Mouse (Mus musculus): ENCODE results near the gene Bcl2l15. TPM values are rescaled to one million over a fixed set of nuclear protein-coding genes. Genes with fewer than 3 reads are reported as not detected.

Bcl2l15 gene
- polyA plus RNA-seq (2012; rRNA removed): 0.68 and 3.2 TPM in 2 replicates

DNA sequence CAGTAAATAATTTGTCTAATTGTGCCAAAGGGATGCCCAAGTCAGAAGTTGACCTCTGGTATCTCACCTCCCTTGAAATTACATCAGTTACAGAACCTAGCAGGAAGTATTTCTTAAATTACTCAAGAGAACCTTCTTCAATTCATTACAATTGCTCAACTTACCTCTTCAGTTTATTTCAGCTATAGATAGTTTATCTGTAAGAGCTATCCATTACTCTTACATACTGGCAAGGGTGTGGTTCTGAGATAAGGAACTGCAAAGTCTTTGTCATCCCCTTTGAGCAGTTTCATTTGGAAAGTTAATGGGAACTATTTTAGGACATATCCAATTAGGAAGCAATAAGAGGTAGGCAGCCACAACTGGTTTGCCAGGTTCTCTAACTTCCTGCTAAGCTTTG is at the start of gene Bcl2l15:
Bcl2l15 (plus strand) TSS at position 176 of the 400 bp plus-strand sequence.
- no peak within 1 kb of the TSS for H3K27ac ChIP-seq (ENCODE audit: control insufficient read depth, insufficient read depth, low read depth, low read length)
- H3K27me3 ChIP-seq (ENCODE audit: control insufficient read depth, insufficient read depth, low read length): no peaks in the 10 kb centered on the region
- TF ChIP-seq POLR2A (IDR thresholded peaks at IDR 0.05; ENCODE audit: control insufficient read depth, low read depth, low read length): no peak
- no peak for TF ChIP-seq CTCF (IDR thresholded peaks at IDR 0.05; ENCODE audit: control insufficient read depth, insufficient read depth, insufficient replicate concordance, low read depth, low read length)
- H3K36me3 ChIP-seq (ENCODE audit: control insufficient read depth, insufficient read depth, low read length): no peaks in the 10 kb centered on the region
- no peak within 1 kb of the TSS for H3K4me3 ChIP-seq (ENCODE audit: control insufficient read depth, low read depth, low read length)
- no peaks in the 10 kb centered on the region for H3K4me1 ChIP-seq (ENCODE audit: control insufficient read depth, insufficient read depth, low read length)

DNA sequence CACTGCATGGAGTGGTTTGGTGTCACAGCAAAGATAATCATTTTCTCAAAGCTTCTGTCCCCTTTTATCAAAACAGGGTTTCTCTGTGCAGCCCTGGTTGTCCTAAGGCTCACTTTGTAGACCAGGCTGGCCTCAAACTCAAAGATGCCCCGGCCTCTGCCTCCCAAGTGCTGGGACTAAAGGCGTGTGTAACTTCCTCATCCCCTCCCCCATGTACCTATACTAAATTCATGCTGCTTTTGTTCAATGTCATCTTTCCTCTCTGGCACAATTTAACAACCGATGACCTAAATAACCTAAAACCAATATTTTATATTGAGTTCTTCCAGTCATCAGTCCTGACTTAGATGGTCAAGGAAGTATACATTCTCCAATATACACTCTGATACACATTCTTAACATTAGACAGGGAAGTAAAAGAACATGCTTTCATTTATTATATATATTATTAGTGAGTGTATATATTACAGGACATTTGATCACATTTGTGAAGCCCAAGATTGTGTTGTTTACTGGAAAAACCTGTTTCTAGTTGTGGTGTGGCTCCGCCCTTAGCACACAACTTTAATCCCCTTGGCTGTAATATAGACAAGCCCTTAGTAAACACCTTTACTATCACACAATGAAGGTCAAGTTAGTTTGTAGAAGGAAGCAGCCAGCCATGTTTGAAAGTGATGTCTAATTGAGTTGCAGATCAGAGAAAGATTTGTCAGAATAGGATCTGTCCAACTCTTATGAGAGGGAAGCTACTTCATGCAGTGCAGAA is 49.4 kb upstream of the Bcl2l15 start:
- Histone ChIP-seq H3K27me3 (ENCODE audit: control insufficient read depth, insufficient read depth, low read length) (no peaks in the 10 kb centered on the region), H3K27ac (ENCODE audit: control insufficient read depth, insufficient read depth, low read depth, low read length) (no peak overlapping the region), H3K36me3 (ENCODE audit: control insufficient read depth, insufficient read depth, low read length) (no peaks in the 10 kb centered on the region), H3K4me3 (ENCODE audit: control insufficient read depth, low read depth, low read length) (no peak overlapping the region), H3K4me1 (ENCODE audit: control insufficient read depth, insufficient read depth, low read length) (no peaks in the 10 kb centered on the region; the same call in 1 of the 2 replicates)
- TF ChIP-seq POLR2A (IDR thresholded peaks at IDR 0.05; ENCODE audit: control insufficient read depth, low read depth, low read length) (no peak), CTCF (IDR thresholded peaks at IDR 0.05; ENCODE audit: control insufficient read depth, insufficient read depth, insufficient replicate concordance, low read depth, low read length) (no peak)

DNA sequence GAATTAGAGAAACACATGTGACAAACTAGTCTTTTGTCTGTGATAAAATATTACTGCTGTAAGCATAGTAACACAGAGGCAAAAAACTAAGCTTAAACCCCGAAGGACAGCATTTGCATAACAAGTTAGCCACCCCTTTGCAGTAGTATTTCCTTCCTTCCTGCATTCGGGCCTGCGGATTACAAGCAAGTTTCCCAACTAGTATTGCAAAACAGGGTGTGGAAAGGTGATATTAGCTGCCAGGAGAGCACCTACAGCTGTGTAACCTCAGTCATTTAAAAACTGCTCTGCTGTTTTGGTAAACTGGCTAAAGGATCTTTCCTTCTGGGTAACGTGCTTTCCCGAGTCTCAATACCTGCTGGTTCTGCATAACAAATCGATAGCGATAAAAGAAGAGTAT is 45.2 kb upstream of the Bcl2l15 start:
- Histone ChIP-seq H3K27ac (ENCODE audit: control insufficient read depth, insufficient read depth, low read depth, low read length) (no peak overlapping the region), H3K4me1 (ENCODE audit: control insufficient read depth, insufficient read depth, low read length) (peaks cover 5% of the 10 kb centered on the region), H3K27me3 (ENCODE audit: control insufficient read depth, insufficient read depth, low read length) (no peaks in the 10 kb centered on the region), H3K4me3 (ENCODE audit: control insufficient read depth, low read depth, low read length) (no peak overlapping the region), H3K36me3 (ENCODE audit: control insufficient read depth, insufficient read depth, low read length) (no peaks in the 10 kb centered on the region)
- TF ChIP-seq POLR2A (IDR thresholded peaks at IDR 0.05; ENCODE audit: control insufficient read depth, low read depth, low read length) (no peak), CTCF (IDR thresholded peaks at IDR 0.05; ENCODE audit: control insufficient read depth, insufficient read depth, insufficient replicate concordance, low read depth, low read length) (no peak)

DNA sequence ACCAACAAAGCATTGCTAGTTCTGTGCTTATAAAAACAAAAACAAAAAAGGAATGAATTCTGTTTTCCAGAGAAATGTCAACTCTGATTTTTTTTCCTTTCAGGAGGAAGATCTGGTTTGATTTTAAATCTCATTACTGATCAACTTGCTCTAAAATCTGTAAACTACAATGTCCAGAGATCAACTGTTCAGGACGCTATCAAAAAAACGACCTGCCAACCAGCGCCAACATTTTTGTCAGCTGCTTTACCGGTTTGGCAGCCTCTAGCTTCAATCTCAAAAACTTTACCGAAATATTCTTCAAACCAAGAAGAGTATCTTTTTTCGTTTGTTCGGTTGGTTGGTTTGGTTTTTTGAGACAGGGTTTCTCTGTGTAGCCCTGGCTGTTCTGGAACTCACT is 43.3 kb upstream of the Bcl2l15 start:
- Histone ChIP-seq H3K4me3 (ENCODE audit: control insufficient read depth, low read depth, low read length) (peak overlapping the region; percentile 49; the same call in 1 of the 2 replicates), H3K27ac (ENCODE audit: control insufficient read depth, insufficient read depth, low read depth, low read length) (no peak overlapping the region), H3K27me3 (ENCODE audit: control insufficient read depth, insufficient read depth, low read length) (no peaks in the 10 kb centered on the region), H3K36me3 (ENCODE audit: control insufficient read depth, insufficient read depth, low read length) (no peaks in the 10 kb centered on the region), H3K4me1 (ENCODE audit: control insufficient read depth, insufficient read depth, low read length) (peaks cover 7% of the 10 kb centered on the region)
- TF ChIP-seq CTCF (IDR thresholded peaks at IDR 0.05; ENCODE audit: control insufficient read depth, insufficient read depth, insufficient replicate concordance, low read depth, low read length) (no peak), POLR2A (IDR thresholded peaks at IDR 0.05; ENCODE audit: control insufficient read depth, low read depth, low read length) (no peak)

DNA sequence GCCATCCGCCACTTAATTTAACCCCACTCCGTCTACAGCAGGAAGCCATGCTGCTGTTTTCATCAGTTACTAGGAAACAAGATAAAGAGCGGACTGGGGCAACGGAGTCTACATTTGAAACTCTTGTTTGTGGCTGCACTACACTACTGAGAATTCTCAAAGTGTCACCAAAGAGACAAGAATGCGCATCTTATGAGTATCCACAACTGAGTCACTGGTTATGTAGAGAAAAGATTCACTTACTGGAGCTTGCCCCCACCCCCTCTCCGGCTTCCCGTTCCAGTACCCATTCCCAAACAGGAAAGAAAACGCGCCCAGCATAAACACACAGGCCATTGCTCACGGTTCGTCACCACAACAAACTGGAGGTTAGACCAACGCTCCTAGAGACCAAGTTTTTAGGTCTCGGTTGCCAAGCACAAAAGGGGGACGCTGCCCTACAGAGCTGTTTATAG is 42.5 kb upstream of the Bcl2l15 start:
- Histone ChIP-seq H3K27ac (ENCODE audit: control insufficient read depth, insufficient read depth, low read depth, low read length) (peak overlapping the region; percentile 86), H3K27me3 (ENCODE audit: control insufficient read depth, insufficient read depth, low read length) (no peaks in the 10 kb centered on the region), H3K36me3 (ENCODE audit: control insufficient read depth, insufficient read depth, low read length) (no peaks in the 10 kb centered on the region), H3K4me3 (ENCODE audit: control insufficient read depth, low read depth, low read length) (peak overlapping the region; percentile 100), H3K4me1 (ENCODE audit: control insufficient read depth, insufficient read depth, low read length) (peaks cover 7% of the 10 kb centered on the region)
- TF ChIP-seq CTCF (IDR thresholded peaks at IDR 0.05; ENCODE audit: control insufficient read depth, insufficient read depth, insufficient replicate concordance, low read depth, low read length): no peak
- TF ChIP-seq POLR2A (IDR thresholded peaks at IDR 0.05; ENCODE audit: control insufficient read depth, low read depth, low read length): no peak

DNA sequence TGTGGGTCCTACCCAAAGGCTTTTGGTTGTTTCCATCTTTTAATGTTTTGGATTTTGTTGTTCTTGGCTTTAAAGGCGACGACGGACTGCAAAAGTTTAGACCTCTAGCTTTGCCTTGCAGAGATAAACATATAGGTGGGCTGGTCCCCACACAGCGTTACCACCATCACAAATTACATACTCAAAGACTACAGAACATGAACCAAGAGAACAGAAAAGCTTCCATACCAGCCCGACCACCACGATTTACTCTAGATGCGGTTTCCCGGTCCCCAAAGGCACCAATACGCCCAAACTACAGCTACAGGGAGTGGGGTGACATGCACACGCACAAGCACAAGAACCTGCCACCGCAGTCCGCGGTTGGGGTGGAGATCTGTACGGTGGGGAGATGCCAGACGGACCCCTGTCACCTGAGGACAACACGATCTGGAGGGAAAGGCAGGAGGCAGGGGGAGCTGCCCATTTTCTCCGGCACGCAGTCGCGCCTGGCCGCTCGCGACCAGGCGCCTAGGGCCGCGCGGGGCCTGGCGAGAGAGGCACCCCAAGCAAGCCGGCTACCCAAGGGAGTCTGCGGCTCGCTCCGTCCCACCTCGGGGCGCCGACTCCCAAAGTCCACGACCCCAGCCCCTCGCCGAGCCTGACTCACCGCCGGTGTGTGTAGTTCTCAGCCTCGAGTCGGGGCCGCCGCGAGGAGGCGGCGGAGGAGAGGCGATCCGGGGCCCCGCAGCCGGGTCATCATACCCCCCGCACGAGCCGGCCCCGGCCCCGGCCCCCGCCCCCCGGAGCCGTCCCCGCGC is 41.9 kb upstream of the Bcl2l15 start:
- peak overlapping the region; percentile 86 for H3K27ac ChIP-seq (ENCODE audit: control insufficient read depth, insufficient read depth, low read depth, low read length)
- peaks cover 7% of the 10 kb centered on the region for H3K4me1 ChIP-seq (ENCODE audit: control insufficient read depth, insufficient read depth, low read length)
- no peaks in the 10 kb centered on the region for H3K36me3 ChIP-seq (ENCODE audit: control insufficient read depth, insufficient read depth, low read length)
- peak; percentile 49; the same call in 1 of the 2 replicates for TF ChIP-seq POLR2A (IDR thresholded peaks at IDR 0.05; ENCODE audit: control insufficient read depth, low read depth, low read length)
- no peak for TF ChIP-seq CTCF (IDR thresholded peaks at IDR 0.05; ENCODE audit: control insufficient read depth, insufficient read depth, insufficient replicate concordance, low read depth, low read length)
- H3K4me3 ChIP-seq (ENCODE audit: control insufficient read depth, low read depth, low read length): peak overlapping the region; percentile 100
- no peaks in the 10 kb centered on the region for H3K27me3 ChIP-seq (ENCODE audit: control insufficient read depth, insufficient read depth, low read length)
